Mouse (Mus musculus) midbrain, embryonic 16.5 days (tissue): ENCODE data around the gene Raver2. TPM values are rescaled to one million over a fixed set of nuclear protein-coding genes. Genes with fewer than 3 reads are reported as not detected.

Source experiments
- ATAC-seq: fragments of 200-750 bp; cut with Nextera tagmentation; 2 replicates; pipeline ENCODE4 v1.8.0; 2017; ENCODE audit warnings: moderate TSS enrichment
- H3K27ac ChIP-seq: fragments of 300-500 bp; sonication (generic); 2 replicates; pipeline ENCODE4 v1.5.1; 2014; ENCODE audit warnings: mild to moderate bottlenecking, low read length, mixed read lengths
- H3K27me3 ChIP-seq: fragments of 300-500 bp; sonication (generic); 2 replicates; pipeline ENCODE4 v1.6.1; 2014; ENCODE audit warnings: low read depth, low read length, mixed read lengths; ENCODE audit not compliant: control insufficient read depth, insufficient read depth
- H3K36me3 ChIP-seq: fragments of 300-500 bp; sonication (generic); 2 replicates; pipeline ENCODE4 v1.6.1; 2014; ENCODE audit warnings: mild to moderate bottlenecking, low read length, moderate library complexity, mixed read lengths; ENCODE audit not compliant: control insufficient read depth, insufficient read depth
- H3K4me1 ChIP-seq: fragments of 300-500 bp; sonication (generic); 2 replicates; pipeline ENCODE4 v1.6.1; 2014; ENCODE audit warnings: mild to moderate bottlenecking, low read length, mixed read lengths; ENCODE audit not compliant: control insufficient read depth, insufficient read depth
- H3K4me2 ChIP-seq: fragments of 300-500 bp; sonication (generic); 2 replicates; pipeline ENCODE4 v1.6.1; 2014; ENCODE audit warnings: mild to moderate bottlenecking, low read length, mixed read lengths
- H3K4me3 ChIP-seq: fragments of 300-500 bp; sonication (generic); 2 replicates; pipeline ENCODE4 v1.5.1; 2014; ENCODE audit warnings: low read depth, mild to moderate bottlenecking, low read length, moderate library complexity, mixed read lengths
- H3K9ac ChIP-seq: fragments of 300-500 bp; sonication (generic); 2 replicates; pipeline ENCODE4 v1.6.1; 2014; ENCODE audit warnings: low read depth, low read length, mixed read lengths
- H3K9me3 ChIP-seq: fragments of 300-500 bp; sonication (generic); replicated peaks from 2 replicates; pipeline ENCODE4 v1.6.1; 2014; ENCODE audit warnings: mild to moderate bottlenecking, low read length, mixed read lengths; ENCODE audit not compliant: control insufficient read depth, poor library complexity, severe bottlenecking
- WGBS: fragments of 180-500 bp; shearing (Covaris S2); extraction: QIAGEN DNeasy Blood & Tissue Kit; methylation state at CpG from one replicate; pipeline ENCODE4 v1.1.7; 2014; 5-methylcytosine and 5-hydroxymethylcytosine counted together
- polyA plus RNA-seq: library from polyadenylated mRNA; unstranded; fragments of >200 nt; fragmentation: Nextera tagmentation; extraction: Ambion mirVana; gene quantifications from 2 replicates; pipeline ENCODE4 v1.2.1, GENCODE M21; 2015

The Raver2 gene
- polyA plus RNA-seq = 4.3 and 4.6 TPM in 2 replicates

- Histone ChIP-seq H3K4me1 (no peaks in the 10 kb centered on the region), H3K27ac (no peak within 1 kb of the TSS), H3K36me3 (no peaks in the 10 kb centered on the region), H3K27me3 (no peaks in the 10 kb centered on the region), H3K9me3 (no peaks in the 10 kb centered on the region), H3K4me2 (peak within 1 kb of the TSS; percentile 83), H3K4me3 (peak within 1 kb of the TSS; percentile 69), H3K9ac (peak within 1 kb of the TSS; percentile 78)
- 1% methylated on average over 48 of the region's 54 CpGs for WGBS
- ATAC-seq = peak; percentile 76
Measured at GRCm38 (mm10) chr4:101068786-101069153, at the start of gene Raver2. Gene Raver2, plus strand, starts transcription at chr4:101068983.

- Histone ChIP-seq H3K4me3 (no peak within 1 kb of the TSS), H3K27me3 (no peaks in the 10 kb centered on the region), H3K36me3 (no peaks in the 10 kb centered on the region), H3K27ac (no peak within 1 kb of the TSS), H3K4me1 (no peaks in the 10 kb centered on the region), H3K9me3 (peaks cover 4% of the 10 kb centered on the region; the same call in 1 of the 2 replicates), H3K4me2 (no peak within 1 kb of the TSS), H3K9ac (no peak within 1 kb of the TSS)
- ATAC-seq = no peak
- WGBS = 85% methylated on average over 4 of the region's 4 CpGs
Measured at GRCm38 (mm10) chr4:101020596-101020995, 48.2 kb upstream of the Raver2 start, which contains the start of gene Gm10577. Gene Gm10577, minus strand, starts transcription at chr4:101020696.

- Histone ChIP-seq H3K4me3 (no peak overlapping the region), H3K4me1 (0 out of 2 replicates have a peak, but pooled peaks cover 4% of the 10 kb centered on the region), H3K36me3 (no peaks in the 10 kb centered on the region), H3K27ac (no peak overlapping the region), H3K4me2 (no peak overlapping the region), H3K9me3 (peaks cover 4% of the 10 kb centered on the region; the same call in 1 of the 2 replicates), H3K9ac (no peak overlapping the region), H3K27me3 (no peaks in the 10 kb centered on the region)
- ATAC-seq = no peak
- 73% methylated on average over 5 of the region's 5 CpGs for WGBS
Measured at GRCm38 (mm10) chr4:101026566-101026965, 42.2 kb upstream of the Raver2 start.

- Histone ChIP-seq H3K9me3 (peaks cover 4% of the 10 kb centered on the region; the same call in 1 of the 2 replicates), H3K9ac (no peak overlapping the region), H3K27me3 (no peaks in the 10 kb centered on the region), H3K4me2 (no peak overlapping the region), H3K36me3 (no peaks in the 10 kb centered on the region), H3K4me3 (no peak overlapping the region), H3K4me1 (0 out of 2 replicates have a peak, but pooled peaks cover 4% of the 10 kb centered on the region), H3K27ac (no peak overlapping the region)
- no peak for ATAC-seq
- 71% methylated on average over 2 of the region's 2 CpGs for WGBS
Measured at GRCm38 (mm10) chr4:101026995-101027394, 41.8 kb upstream of the Raver2 start.

- Histone ChIP-seq H3K27ac (no peak overlapping the region), H3K9me3 (peaks cover 4% of the 10 kb centered on the region; the same call in 1 of the 2 replicates)
- 92% methylated on average over 9 of the region's 9 CpGs for WGBS
Measured at GRCm38 (mm10) chr4:101027852-101028411, 40.9 kb upstream of the Raver2 start.

GRCm38 (mm10) chr4:101033047-101033446 is 35.7 kb upstream of the Raver2 start:
- H3K4me2 ChIP-seq = no peak overlapping the region
- no peaks in the 10 kb centered on the region for H3K4me1 ChIP-seq
- ATAC-seq = no peak
- WGBS = 77% methylated on average over 3 of the region's 3 CpGs
- H3K27me3 ChIP-seq = no peaks in the 10 kb centered on the region
- no peak overlapping the region for H3K9ac ChIP-seq
- no peak overlapping the region for H3K27ac ChIP-seq
- H3K4me3 ChIP-seq = no peak overlapping the region
- no peaks in the 10 kb centered on the region for H3K9me3 ChIP-seq
- H3K36me3 ChIP-seq = no peaks in the 10 kb centered on the region

More at GRCm38 (mm10) chr4:101027852-101028411, 40.9 kb upstream of the Raver2 start:
- no peak overlapping the region for H3K9ac ChIP-seq
- no peak overlapping the region for H3K4me3 ChIP-seq
- ATAC-seq = no peak
- no peaks in the 10 kb centered on the region for H3K36me3 ChIP-seq
- H3K4me2 ChIP-seq = no peak overlapping the region
- H3K4me1 ChIP-seq = 0 out of 2 replicates have a peak, but pooled peaks cover 4% of the 10 kb centered on the region
- no peaks in the 10 kb centered on the region for H3K27me3 ChIP-seq

- no peak for ATAC-seq
- Histone ChIP-seq H3K27ac (no peak overlapping the region), H3K4me2 (no peak overlapping the region), H3K9ac (no peak overlapping the region), H3K4me3 (no peak overlapping the region), H3K4me1 (no peaks in the 10 kb centered on the region), H3K9me3 (no peaks in the 10 kb centered on the region), H3K36me3 (no peaks in the 10 kb centered on the region), H3K27me3 (no peaks in the 10 kb centered on the region)
- WGBS = 80% methylated on average over 5 of the region's 5 CpGs
Measured at GRCm38 (mm10) chr4:101035131-101035530, 33.7 kb upstream of the Raver2 start.

GRCm38 (mm10) chr4:101037156-101037555 is 31.6 kb upstream of the Raver2 start:
- WGBS = 56% methylated on average over 7 of the region's 7 CpGs
- no peaks in the 10 kb centered on the region for H3K4me1 ChIP-seq
- H3K27me3 ChIP-seq = no peaks in the 10 kb centered on the region
- H3K9ac ChIP-seq = no peak overlapping the region
- no peak overlapping the region for H3K27ac ChIP-seq
- no peaks in the 10 kb centered on the region for H3K36me3 ChIP-seq
- no peaks in the 10 kb centered on the region for H3K9me3 ChIP-seq
- no peak overlapping the region for H3K4me3 ChIP-seq
- H3K4me2 ChIP-seq = no peak overlapping the region
- no peak for ATAC-seq

- WGBS = 79% methylated on average over 2 of the region's 2 CpGs
- no peak overlapping the region for H3K4me2 ChIP-seq
- H3K36me3 ChIP-seq = no peaks in the 10 kb centered on the region
- no peak overlapping the region for H3K27ac ChIP-seq
- no peak overlapping the region for H3K9ac ChIP-seq
- no peaks in the 10 kb centered on the region for H3K27me3 ChIP-seq
- H3K9me3 ChIP-seq = no peaks in the 10 kb centered on the region
- ATAC-seq = no peak
- no peak overlapping the region for H3K4me3 ChIP-seq
- no peaks in the 10 kb centered on the region for H3K4me1 ChIP-seq
Measured at GRCm38 (mm10) chr4:101043691-101044090, 25.1 kb upstream of the Raver2 start.
